8 mouse cellular contexts compared by ENCODE assay signal in the genomic region with DNA sequence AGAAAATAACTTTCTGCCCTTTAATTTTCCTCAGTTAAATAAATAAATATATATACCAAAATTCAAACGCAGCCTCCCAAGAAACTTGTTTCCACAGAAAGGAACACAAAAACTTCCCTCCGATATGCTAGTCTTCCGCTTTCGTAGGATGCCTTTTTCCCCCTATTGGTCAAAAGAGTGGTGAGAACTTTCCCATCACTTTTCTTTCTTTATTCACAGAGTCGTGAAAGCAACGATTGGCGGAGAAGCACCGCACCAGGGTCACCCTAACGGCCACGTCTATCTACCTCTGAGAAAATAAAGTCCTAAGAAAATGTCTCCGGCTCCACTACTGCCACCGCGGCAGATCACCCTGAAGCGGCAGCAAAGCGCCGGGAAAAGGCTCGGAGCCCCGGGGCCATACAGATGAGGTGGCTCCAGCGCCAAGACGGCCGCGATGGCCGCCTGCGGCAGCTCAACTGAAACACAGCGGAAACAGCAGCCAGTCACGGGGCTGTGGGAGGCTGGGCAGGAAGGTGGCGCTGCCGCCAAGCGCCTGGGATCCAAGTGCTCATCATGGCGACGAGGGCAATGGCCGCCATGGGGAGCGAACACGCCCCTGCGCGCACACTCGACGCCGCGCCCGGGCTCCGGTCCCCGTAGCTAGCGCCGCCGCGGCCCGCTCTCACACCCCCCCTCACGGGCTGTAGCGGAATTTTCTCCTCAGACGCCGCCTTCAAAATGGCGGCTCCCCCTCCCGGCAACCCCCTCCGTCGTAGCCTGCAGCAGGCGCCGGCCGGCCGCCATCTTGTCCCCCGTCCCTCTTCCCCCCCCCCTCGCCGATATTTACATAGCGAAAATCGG. TPM values are rescaled to one million over a fixed set of nuclear protein-coding genes. Genes with fewer than 3 reads are reported as not detected.
DNase-seq lines count a peak whose midpoint lies in the region; ATAC-seq lines count a peak whose summit lies in the region.

No protein-coding gene starts in this region.

- H3K9ac ChIP-seq in lung, embryonic 16.5 days (ENCODE audit: low read length) = peak overlapping the region; percentile 93

- peaks cover 3% of the 10 kb centered on the region; the same call in 1 of the 2 replicates for H3K9me3 ChIP-seq in lung, embryonic 16.5 days (ENCODE audit: control insufficient read depth, low read length)

- peaks cover 8% of the 10 kb centered on the region for H3K27me3 ChIP-seq in lung, embryonic 16.5 days (ENCODE audit: control insufficient read depth, insufficient read depth, low read depth, low read length)

- peak; percentile 75 to 82 for ATAC-seq in hematopoietic stem cell, adult 5-6 weeks (replicated peaks in 1 of 2; ENCODE audit: insufficient read depth in 1 of 2, low FRiP score in 2 of 2, low TSS enrichment in 1 of 2, low read depth in 1 of 2, poor library complexity in 2 of 2, severe bottlenecking in 2 of 2)
- ATAC-seq in lung, embryonic 16.5 days (ENCODE audit: low read depth) = peak; percentile 91

- H3K27ac ChIP-seq in lung, embryonic 16.5 days (ENCODE audit: low read length) = peak overlapping the region; percentile 98

- 17% methylated on average over 51 of the region's 65 CpGs for WGBS in lung, embryonic 16.5 days

- H3K36me3 ChIP-seq in lung, embryonic 16.5 days (ENCODE audit: control insufficient read depth, insufficient read depth, low read length) = no peaks in the 10 kb centered on the region

- peak; percentile 83 for DNase-seq in MN1 (ENCODE audit: low spot score)
- peak; percentile 75 for DNase-seq in cerebellum, adult 8-10 months
- peak; percentile 84 for DNase-seq in forelimb bud, embryonic 11.5 days (ENCODE audit: low read depth, low spot score)
- peak; percentile 87 for DNase-seq in layer of hippocampus, adult 9-11 months
- DNase-seq in ovary, adult 18-20 months (ENCODE audit: low spot score) = peak; percentile 82
- peak; percentile 87 for DNase-seq in thymus, postnatal 0 days (ENCODE audit: low spot score)

- H3K4me1 ChIP-seq in lung, embryonic 16.5 days (replicated peaks; ENCODE audit: control insufficient read depth, insufficient read depth, low read length) = peaks cover 5% of the 10 kb centered on the region

- H3K4me2 ChIP-seq in lung, embryonic 16.5 days (ENCODE audit: low read depth, low read length) = peak overlapping the region; percentile 68

- peak overlapping the region; percentile 64 for H3K4me3 ChIP-seq in lung, embryonic 16.5 days (ENCODE audit: low read length)

RNA-seq across cellular contexts. Expression of gene Zfx, which starts 1.4 kb away (rescaled TPM):
- total RNA-seq in hematopoietic stem cell, adult 5-6 weeks (2017) = 60.3 and 69.7 TPM in 2 replicates
- polyA plus RNA-seq in lung, embryonic 16.5 days (2015; fragmentation: Nextera tagmentation; extraction: Ambion mirVana) = 31.6 and 32.0 TPM in 2 replicates
- 30.9 and 34.5 TPM in 2 replicates for polyA plus RNA-seq in thymus, postnatal 0 days (2015; fragmentation: Nextera tagmentation; extraction: Ambion mirVana)

Comparison
In these comparisons a context has a peak if more than half of its experiments do, and no peak if none do; other contexts are left out.
1. Peak in every context shown above with its lines: DNase-seq, ATAC-seq, H3K4me3 ChIP-seq and H3K27ac ChIP-seq.